Mouse (Mus musculus) left cerebral cortex, adult 2 months (tissue): Measurements from ENCODE around the gene Usp5. TPM values are rescaled to one million over a fixed set of nuclear protein-coding genes. Genes with fewer than 3 reads are reported as not detected.

Source experiments
- DNase-seq, 2 experiments: peaks; one replicate each; pipeline ENCODE4 v3.0.0; 2021 to 2022; ENCODE audit warnings: low spot score in 2 of 2, mixed read lengths in 1 of 2; ENCODE audit errors: extremely low spot score in 1 of 2
- H3K27ac ChIP-seq: fragments of 200-600 bp; 2 replicates; pipeline ENCODE4 v1.8.1; 2022
- H3K4me3 ChIP-seq: fragments of 200-600 bp; 2 replicates; pipeline ENCODE4 v1.8.1; 2022
- CTCF ChIP-seq: fragments of 200-600 bp; IDR thresholded peaks from 2 replicates; pipeline ENCODE4 v1.8.1; 2022; ENCODE audit warnings: antibody characterized with exemption, mild to moderate bottlenecking, moderate library complexity
- intact Hi-C: fragments of 180-260 bp; cut with DNase I; formaldehyde crosslinking; loops from one replicate; pipeline ENCODE4 v1.15.1; 2025
- total RNA-seq, 2 experiments: library from RNA; stranded (reverse); gene quantifications; 2 replicates each; pipeline ENCODE4 v1.2.3; 2021

Gene Usp5
- total RNA-seq, 2 experiments from 2014 or later: 184 to 190 TPM

GRCm38 (mm10) chr6:124859725-124860124, 30.4 kb upstream of the Usp5 start:
- DNase-seq: peak; percentile 84 to 89
- H3K27ac ChIP-seq: peak overlapping the region; percentile 99
- H3K4me3 ChIP-seq: no peak overlapping the region
- intact Hi-C loops: loop anchor here (1.0 to 5.0 kb wide), 4 partner anchors 45 to 223 kb away; no protein-coding TSS in a partner anchor
- peak; percentile 83 for TF ChIP-seq CTCF

DNA sequence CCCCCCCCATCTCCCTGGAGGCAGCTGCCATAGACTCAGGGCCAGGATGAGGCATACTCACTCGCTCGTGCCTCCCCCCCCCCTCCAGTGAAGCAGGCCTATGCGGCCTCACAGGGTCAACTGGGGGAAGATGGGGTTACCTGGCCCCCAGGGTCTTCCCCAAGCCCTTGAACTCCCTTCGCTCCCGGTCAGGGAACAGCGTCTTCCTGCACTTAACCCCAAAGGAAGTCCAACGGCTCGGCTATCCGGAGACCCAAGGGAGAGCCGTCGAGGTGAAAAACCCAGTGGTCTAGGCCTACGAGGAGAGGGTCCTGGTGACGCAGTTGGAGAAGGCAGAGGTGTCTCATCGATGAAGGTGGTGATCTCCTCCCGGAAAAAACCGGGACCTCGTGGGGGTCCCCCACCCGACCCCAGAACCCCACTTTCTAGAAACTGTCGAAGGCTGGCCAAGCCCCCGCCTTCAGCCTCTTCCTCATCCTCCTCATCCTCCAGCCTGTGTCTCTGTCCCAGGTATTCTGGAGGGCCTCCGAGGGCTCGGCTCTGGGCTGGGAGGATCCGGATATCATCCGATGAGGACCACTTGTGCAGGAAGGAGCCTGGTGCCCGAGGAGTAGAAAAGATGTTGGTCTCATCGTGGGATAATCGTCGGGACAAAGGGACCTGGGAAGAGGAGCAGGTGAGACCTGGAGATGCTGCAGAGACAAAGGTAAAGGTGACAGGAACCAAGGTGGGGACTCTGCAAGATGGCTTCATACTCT, 29.5 kb upstream of the Usp5 start:
- no peak for TF ChIP-seq CTCF
- intact Hi-C loops: loop anchor here (1.0 to 5.0 kb wide), 3 partner anchors 46 to 224 kb away; no protein-coding TSS in a partner anchor
- H3K27ac ChIP-seq: no peak overlapping the region
- no peak overlapping the region for H3K4me3 ChIP-seq
- no peak for DNase-seq

DNA sequence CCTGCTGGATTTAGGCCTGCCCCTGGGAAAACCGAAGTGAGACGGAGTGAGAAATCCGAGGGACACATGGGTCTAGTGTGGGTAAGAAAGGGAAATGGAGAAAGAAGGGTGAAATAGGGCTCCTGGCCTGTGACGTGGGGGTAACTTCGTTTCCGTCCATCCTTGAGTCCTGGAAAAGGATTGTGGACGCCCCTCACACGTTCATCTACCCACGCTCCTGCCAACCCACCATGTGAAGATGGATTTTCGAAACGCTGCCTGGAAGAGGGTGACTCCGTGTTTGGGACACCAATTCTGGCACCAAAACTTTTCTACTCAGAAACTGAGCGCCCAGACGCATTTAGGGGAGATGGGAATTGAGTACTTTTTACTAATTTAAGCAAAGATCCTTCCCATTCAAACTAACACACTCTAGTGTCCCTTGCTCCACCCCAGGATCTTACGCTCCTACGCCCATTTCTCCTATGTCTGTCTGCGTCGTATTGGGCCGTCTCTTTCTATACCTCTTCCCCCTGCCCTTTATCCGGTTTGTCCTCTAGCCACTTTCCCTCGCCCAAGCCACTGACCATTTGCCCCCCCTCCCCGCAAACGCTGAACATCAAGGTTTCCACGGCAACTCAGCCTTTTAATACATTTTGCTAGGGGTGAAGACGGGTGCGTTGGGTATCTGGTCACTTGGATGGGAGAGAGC, 28.7 kb upstream of the Usp5 start:
- H3K4me3 ChIP-seq: peak overlapping the region; percentile 58
- no peak for TF ChIP-seq CTCF
- intact Hi-C loops: loop anchor here (5.0 kb wide), 1 partner anchor 224 kb away; no protein-coding TSS in a partner anchor
- peak in 1 of 2 experiments; percentile 24 for DNase-seq
- peak overlapping the region; percentile 92; the same call in 1 of the 2 replicates for H3K27ac ChIP-seq

DNA sequence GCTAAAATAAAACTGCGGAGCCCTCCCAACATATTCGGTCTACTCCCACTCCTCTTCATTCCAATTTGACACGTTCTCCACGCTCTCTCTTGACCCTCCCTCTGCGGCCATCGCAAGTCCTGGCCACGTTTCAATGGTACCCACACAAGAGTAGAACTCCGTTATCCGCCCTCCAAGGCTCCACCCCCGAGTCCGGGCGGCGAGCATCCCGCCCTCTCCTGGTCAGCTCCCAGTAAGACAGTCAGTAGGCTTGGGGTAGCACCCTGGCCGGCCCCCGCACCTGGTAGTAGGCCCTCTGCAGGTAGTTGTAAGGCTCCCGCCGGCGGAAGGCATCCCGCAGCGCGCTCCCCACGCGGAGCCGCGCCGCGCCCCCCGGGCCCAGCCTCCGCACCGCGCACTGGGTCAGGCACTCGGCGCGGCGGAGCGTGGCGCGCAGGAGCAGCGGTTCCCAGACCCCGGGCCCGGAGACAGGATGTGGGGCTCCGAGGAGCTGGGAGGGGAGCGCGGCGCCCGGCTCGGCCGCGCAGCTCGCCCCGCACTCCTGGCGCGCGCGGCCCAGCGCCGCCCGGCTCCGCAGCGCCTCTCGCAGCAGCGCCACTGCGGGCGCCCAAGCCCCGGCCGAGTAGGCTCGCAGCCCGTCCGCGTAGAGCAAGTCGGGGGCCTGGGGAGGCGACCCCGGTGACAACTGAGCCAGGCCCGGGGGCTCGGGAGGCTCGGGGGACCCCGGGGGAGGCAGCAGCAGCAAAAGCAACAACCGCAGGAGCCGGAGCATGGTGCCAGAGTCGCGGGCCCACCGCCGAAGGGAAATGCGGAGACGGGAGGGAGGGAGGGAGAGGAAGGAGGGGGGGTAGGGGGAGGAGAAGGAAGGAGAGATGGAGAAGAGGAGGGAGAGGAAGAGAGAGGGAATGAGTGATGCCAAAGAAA, 27.9 kb upstream of the Usp5 start, which contains the start of gene P3h3:
P3h3 (minus strand) TSS at position 837 of the 924 bp plus-strand sequence.
- intact Hi-C loops: loop anchor here (5.0 kb wide), 1 partner anchor 225 kb away; no protein-coding TSS in a partner anchor
- Histone ChIP-seq H3K4me3 (peak within 1 kb of the TSS; percentile 58), H3K27ac (peak within 1 kb of the TSS; percentile 92)
- DNase-seq: peak; percentile 85 to 86
- peak; percentile 74 for TF ChIP-seq CTCF

DNA sequence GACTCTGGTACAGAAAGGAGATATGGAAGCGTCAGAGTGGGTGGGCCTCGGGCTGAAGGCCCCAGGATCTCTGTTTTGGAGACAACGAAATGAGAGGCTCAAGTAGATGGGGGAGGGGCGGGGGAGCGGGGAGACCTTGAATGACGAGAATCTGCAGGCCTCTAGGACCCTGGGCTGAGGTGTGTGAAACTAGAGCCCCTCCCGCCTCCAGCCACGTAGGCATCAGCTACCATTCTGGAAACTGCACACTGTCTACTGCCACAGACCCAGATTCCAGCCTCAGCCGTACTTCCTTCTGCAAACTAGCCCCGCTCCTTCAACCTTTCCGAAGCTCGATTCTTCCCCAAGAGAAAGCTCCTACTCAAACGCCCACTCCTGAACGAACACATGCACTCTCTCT, 27.0 kb upstream of the Usp5 start:
- H3K4me3 ChIP-seq: peak overlapping the region; percentile 58
- intact Hi-C loops: loop anchor here (5.0 kb wide), 1 partner anchor 226 kb away; no protein-coding TSS in a partner anchor
- H3K27ac ChIP-seq: peak overlapping the region; percentile 48; the same call in 1 of the 2 replicates
- peak; percentile 38 to 51 for DNase-seq
- TF ChIP-seq CTCF: no peak

DNA sequence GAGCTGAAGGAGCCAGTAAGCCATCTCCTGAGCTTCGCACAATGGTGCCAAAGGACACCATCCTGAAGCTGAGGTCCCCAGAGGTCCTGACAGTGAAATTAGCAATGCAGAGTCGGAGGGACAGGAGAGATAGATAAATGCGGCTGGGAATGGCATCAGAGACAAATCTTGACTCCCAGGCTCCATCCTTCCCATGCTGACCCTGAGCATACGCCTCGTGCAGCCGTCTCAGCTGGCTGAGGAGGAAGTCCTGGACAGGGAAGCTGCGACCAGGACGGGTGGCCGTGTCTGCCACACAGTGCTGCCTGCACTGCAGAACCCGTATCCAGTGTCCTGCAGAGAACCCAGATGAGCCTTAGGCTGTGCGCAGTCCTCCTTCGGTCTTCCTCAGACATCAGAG, 25.4 kb upstream of the Usp5 start:
- DNase-seq: no peak
- H3K4me3 ChIP-seq: no peak overlapping the region
- no peak overlapping the region for H3K27ac ChIP-seq
- TF ChIP-seq CTCF: no peak
- intact Hi-C loops: loop anchor here (5.0 kb wide), 1 partner anchor 228 kb away; no protein-coding TSS in a partner anchor

GRCm38 (mm10) chr6:124850535-124850934, 21.3 kb upstream of the Usp5 start:
- Histone ChIP-seq H3K27ac (no peak overlapping the region), H3K4me3 (no peak overlapping the region)
- intact Hi-C loops: no loop called here
- TF ChIP-seq CTCF: no peak
- DNase-seq: no peak

- intact Hi-C loops: no loop called here
- peak; percentile 87 to 94 for DNase-seq
These were observed 18.0 kb upstream of the Usp5 start for GRCm38 (mm10) chr6:124847305-124847704.

GRCm38 (mm10) chr6:124840241-124841167, 11.2 kb upstream of the Usp5 start, which contains the start of gene Gnb3:
Gene Gnb3, minus strand, starts transcription at chr6:124840275.
- TF ChIP-seq CTCF: no peak
- Histone ChIP-seq H3K4me3 (no peak within 1 kb of the TSS), H3K27ac (no peak within 1 kb of the TSS)

More at GRCm38 (mm10) chr6:124847305-124847704, 18.0 kb upstream of the Usp5 start:
- no peak overlapping the region for H3K4me3 ChIP-seq
- peak; percentile 99 for TF ChIP-seq CTCF
- no peak overlapping the region for H3K27ac ChIP-seq

GRCm38 (mm10) chr6:124839805-124840204, 10.5 kb upstream of the Usp5 start:
- no peak for DNase-seq
- no peak overlapping the region for H3K27ac ChIP-seq
- TF ChIP-seq CTCF: no peak
- H3K4me3 ChIP-seq: no peak overlapping the region
- intact Hi-C loops: no loop called here

More at GRCm38 (mm10) chr6:124840241-124841167, 11.2 kb upstream of the Usp5 start, which contains the start of gene Gnb3:
- intact Hi-C loops: no loop called here
- no peak for DNase-seq
